Mouse (Mus musculus) monocyte, adult 5-6 weeks (primary cell): ENCODE results near the gene Enho. TPM values are rescaled to one million over a fixed set of nuclear protein-coding genes. Genes with fewer than 3 reads are reported as not detected.

Experiments
- ATAC-seq: fragments of 153-309, 156-312 bp; replicated peaks from 2 replicates; pipeline ENCODE4 v1.8.0; 2017; ENCODE audit warnings: mild to moderate bottlenecking; ENCODE audit not compliant: low TSS enrichment, insufficient number of reproducible peaks, severe bottlenecking, poor library complexity, low FRiP score
- total RNA-seq: library from RNA; stranded (forward); fragments of 200-1000, 200-491, 200-594 nt; gene quantifications from 3 replicates; pipeline ENCODE4 v1.2.3, GENCODE M21; 2017

The Enho gene
- total RNA-seq, 1 experiment from 2014 or later = not detected

- ATAC-seq = no peak
Measured at GRCm38 (mm10) chr4:41666646-41667045, 26.5 kb upstream of the Enho start.

- ATAC-seq = no peak
Measured at GRCm38 (mm10) chr4:41665009-41665675, 25.0 kb upstream of the Enho start.

DNA sequence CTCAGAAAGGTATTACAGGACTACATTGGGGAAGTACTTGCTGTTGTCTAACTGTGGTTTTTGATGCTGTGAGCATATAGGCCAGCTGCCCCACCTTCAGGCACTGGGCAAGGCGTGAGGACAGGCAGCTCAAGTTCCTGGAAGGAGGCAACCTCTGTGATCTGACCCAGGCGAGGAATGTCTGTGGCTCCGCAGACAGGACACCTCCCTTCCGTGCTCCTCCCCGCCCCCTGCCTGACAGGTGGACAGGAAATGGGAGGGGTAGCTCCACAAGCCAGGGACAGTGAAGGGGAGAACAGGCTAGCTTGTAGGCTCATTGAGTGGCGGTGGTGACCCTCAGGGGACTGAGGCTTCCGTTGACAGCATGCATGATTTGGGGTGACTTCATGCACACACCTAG is 24.4 kb upstream of the Enho start:
- no peak for ATAC-seq

GRCm38 (mm10) chr4:41663614-41664013 is 23.5 kb upstream of the Enho start:
- ATAC-seq = no peak

DNA sequence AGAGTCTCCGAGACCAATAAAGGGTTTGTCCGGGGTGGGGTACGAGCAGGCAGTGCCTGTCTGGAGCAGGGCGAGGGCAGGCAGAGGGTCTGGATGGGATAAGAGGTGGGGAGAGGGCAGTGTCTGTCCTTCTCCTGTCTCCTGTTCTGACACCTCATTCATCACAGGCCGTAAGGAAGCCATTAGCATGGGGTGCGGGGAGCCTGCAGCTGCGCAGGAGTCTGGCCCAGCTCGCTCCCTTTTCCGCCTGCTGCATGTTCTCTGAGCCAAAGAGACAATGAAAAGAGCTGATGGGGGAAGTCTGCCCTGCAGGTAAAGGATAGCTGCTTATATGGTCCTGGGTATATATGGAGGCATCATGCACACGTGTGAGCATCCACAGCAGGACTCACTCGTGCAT is 22.6 kb upstream of the Enho start:
- no peak for ATAC-seq

DNA sequence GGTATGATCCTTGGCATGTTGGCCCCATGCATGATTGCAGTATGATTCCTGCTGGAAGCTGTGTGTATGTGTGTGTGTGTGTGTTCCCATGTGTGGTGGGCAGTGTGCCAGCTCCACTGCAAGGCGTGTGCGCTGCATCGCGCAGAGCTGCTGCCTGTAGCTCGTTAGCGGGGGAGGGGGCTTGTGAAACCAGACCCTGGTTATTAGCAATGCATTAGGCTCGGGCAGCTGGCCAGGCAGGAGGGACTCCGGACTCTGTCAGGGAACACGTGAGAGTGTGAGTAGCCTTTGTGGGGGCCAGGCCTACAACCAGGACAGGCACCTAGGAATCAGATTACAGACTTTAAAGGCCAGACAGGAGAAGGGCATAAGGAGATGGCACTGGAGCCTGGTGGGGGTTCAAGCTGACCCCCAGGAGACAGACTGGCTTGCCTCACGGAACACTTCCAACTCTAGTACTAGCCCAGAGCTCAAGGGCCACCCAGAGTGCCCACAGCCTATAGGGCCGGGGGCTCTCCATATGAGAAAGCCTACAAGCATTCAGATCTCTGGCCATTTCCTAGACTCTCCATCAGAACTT is 20.8 kb upstream of the Enho start:
- no peak for ATAC-seq

GRCm38 (mm10) chr4:41659556-41659955 is 19.4 kb upstream of the Enho start:
- no peak for ATAC-seq

GRCm38 (mm10) chr4:41658566-41659384 is 18.7 kb upstream of the Enho start:
- no peak for ATAC-seq

DNA sequence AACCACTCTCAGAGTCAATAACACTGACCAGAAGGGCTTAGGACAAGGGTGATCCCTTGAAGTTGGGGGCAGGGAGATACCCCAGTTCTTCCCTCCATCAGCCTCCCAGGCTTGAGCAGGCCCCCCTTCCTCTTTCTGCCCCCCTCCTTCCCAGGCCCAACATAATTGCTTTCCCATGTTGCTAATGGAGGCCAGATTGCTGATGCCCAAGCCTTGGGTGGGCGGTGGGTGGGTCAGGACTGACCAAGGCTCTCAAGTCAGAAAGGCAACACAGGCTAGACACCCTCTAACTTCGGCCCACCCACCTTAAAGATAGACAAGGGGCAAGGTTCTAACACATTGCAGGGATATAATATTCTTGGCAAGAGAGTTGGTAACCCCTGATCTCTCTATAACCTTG is 15.4 kb upstream of the Enho start:
- ATAC-seq = no peak

DNA sequence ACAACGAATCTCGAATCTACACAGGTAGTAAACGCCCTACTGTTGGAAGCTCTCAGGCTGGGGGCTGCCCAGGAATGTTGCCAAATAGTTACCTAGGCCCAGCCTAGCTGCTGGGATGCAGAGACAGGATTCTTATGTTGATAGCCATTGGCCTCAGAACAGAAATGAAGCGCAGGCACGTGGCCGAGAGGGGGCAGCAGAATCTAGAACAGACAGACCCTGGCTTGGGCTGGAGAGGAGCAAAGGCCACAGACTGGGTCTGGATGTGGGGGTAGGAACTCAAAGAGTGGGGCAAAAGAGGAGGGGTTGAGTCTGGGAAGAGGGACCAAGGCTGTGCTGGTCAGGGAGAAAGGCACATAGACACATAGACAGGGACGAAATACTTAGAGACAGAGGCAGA is 14.1 kb upstream of the Enho start:
- no peak for ATAC-seq

GRCm38 (mm10) chr4:41653730-41654129 is 13.6 kb upstream of the Enho start:
- no peak for ATAC-seq

DNA sequence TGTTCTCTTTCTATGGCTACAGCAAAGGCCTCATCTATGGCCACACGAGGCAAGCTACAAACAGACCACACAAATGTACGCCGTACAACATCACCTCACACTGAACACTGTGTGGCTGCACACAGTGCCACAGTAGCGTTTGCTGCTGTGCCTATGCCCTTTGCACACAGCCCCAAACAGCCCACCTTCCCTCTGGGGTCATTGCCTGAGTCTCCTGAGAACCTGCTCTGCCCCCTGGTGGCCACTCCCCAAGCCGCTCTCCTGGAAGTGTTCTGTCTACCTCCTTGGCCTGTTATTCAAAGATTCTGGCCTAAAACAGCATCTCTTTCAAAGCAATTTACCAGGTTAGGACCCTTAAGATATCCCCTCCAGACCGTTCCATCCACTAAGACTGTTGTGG is 13.2 kb upstream of the Enho start:
- ATAC-seq = no peak

GRCm38 (mm10) chr4:41648627-41649026 is 8.5 kb upstream of the Enho start:
- ATAC-seq = no peak

DNA sequence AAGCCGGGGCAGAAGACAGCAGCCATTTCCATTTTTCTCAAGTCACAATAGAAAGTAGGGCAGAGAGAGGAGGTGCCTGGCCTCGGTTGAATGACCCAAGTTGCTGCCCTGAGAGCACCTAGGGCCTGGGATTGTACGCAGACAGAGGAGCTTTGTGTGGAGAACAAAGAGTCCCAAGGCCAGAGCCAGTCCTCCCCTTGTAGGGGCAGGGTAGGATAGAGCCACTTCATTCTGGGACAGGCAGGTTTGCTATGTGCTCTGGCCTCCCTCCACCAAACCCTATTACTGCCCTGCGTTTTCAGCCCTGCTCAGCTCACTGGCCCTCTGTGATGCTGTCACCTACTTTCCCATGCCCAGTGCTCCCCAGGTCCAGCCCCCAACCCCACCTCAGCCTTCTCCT is 8.0 kb upstream of the Enho start:
- ATAC-seq = no peak

GRCm38 (mm10) chr4:41645488-41645887 is 5.4 kb upstream of the Enho start:
- ATAC-seq = 0 out of 2 replicates have a peak, but pooled peaks have one; percentile 15

DNA sequence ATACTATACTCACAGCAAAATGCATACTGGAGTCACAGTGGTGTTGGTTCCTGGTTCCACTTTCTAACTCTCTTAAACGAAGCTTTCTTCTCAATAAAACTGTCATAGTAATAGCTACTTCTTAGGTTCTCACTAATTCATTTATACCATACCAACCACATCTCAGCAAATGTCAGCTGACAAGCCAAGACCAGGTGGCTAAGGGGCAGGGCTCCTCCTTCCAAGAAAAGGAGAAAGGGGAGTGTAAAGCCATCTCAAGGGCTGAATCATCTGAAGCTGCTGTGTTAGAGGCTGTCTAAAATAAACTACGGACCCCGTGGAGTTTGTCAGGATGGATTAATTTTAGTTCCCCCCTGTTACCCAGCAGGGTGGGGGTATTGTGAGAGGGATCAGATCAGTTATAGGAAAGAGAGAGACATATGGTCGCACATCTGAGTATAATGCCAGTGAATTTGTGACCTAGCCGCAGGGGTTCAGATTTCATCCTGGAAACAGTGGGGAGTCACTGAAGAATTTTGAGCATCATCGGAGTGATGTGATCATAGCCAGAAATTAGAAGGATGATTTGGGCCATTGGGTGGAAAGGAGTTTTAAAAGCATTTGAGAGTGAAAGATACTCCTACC is 1.2 kb upstream of the Enho start:
- ATAC-seq = no peak

GRCm38 (mm10) chr4:41639214-41639841 is 796 bp downstream of the Enho start:
- no peak for ATAC-seq

- ATAC-seq = no peak
Measured at GRCm38 (mm10) chr4:41638828-41639213, 1.3 kb downstream of the Enho start.

DNA sequence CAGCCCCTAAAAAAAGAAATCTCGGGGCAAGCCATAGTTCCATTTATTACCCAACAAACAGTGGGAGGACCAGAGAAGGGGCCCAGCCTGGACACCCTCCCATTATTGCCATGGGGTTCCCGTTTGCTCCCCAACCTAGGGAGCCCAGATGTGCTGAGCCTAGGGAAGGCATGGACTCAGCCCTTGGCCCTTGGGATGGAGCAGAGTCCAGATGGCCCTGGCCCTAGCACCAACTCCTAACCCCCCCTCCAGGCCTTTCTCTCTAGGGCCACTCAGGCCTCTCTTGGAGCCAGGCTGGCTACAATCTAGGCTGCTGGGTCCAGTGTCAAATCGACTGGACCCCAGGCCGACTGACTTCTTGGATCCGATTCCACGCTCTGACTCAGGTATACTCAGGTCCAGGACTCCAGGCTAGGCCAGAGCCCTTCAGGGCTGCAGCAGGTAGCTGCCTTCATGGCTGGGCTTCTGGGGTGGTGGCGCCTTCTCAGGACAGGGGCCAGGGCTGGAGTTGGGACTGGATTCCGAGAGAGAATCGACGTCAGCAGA is 1.9 kb downstream of the Enho start:
- ATAC-seq = no peak
